Comparison of ENCODE assay signal across 8 mouse cellular contexts in genomic region chr13:9314099-9314712, GRCm38 (mm10). TPM values are rescaled to one million over a fixed set of nuclear protein-coding genes. Genes with fewer than 3 reads are reported as not detected.
A peak's percentile ranks its signal among the peaks of the same experiment; 100 is the strongest.
DNase-seq lines count a peak whose midpoint lies in the region; ATAC-seq and TF ChIP-seq lines count a peak whose summit lies in the region.
"Had no signal": no experiment of that assay in that cellular context is flagged by ENCODE, and none has a peak within 500 bp of the region (broad histone marks: within the 10 kb centered on the region; RNA-seq: fewer than 3 reads in every experiment).

No protein-coding gene starts in this region.

- H3K4me1 ChIP-seq in heart, embryonic 14.5 days (ENCODE audit: control insufficient read depth in 2 of 2, insufficient read depth in 2 of 2, low read length in 2 of 2) = peaks cover 5 to 44% of the 10 kb centered on the region in 2 experiments
- no peaks in the 10 kb centered on the region for H3K4me1 ChIP-seq in lung, embryonic 14.5 days (ENCODE audit: insufficient read depth)

- no peaks in the 10 kb centered on the region for H3K27me3 ChIP-seq in heart, embryonic 14.5 days (ENCODE audit: control insufficient read depth, insufficient read depth, low read length)
- no peaks in the 10 kb centered on the region for H3K27me3 ChIP-seq in lung, embryonic 14.5 days (ENCODE audit: insufficient read depth, low read length)

- H3K9me3 ChIP-seq in heart, embryonic 14.5 days (ENCODE audit: control insufficient read depth, low read length) = no peaks in the 10 kb centered on the region
- no peaks in the 10 kb centered on the region for H3K9me3 ChIP-seq in lung, embryonic 14.5 days (ENCODE audit: low read depth, low read length)

- peak; percentile 56 for ATAC-seq in heart, embryonic 14.5 days (ENCODE audit: insufficient number of reproducible peaks, insufficient read depth, low FRiP score, low read depth)
- ATAC-seq in lung, embryonic 14.5 days (ENCODE audit: insufficient read depth) = peak; percentile 77; the same call in 1 of the 2 replicates
- ATAC-seq in megakaryocyte progenitor cell, adult 5-6 weeks (replicated peaks; ENCODE audit: poor library complexity) = no peak

- no peak overlapping the region for H3K4me3 ChIP-seq in heart, embryonic 14.5 days (ENCODE audit: control insufficient read depth in 1 of 2, insufficient read depth in 1 of 2, low read depth in 1 of 2, low read length in 2 of 2)
- H3K4me3 ChIP-seq in lung, embryonic 14.5 days (ENCODE audit: low read depth, low read length) = no peak overlapping the region

- no peak for TF ChIP-seq CTCF in lung, embryonic 14.5 days (IDR thresholded peaks at IDR 0.05; ENCODE audit: low read depth)

- 45% methylated on average over 2 of the region's 2 CpGs for WGBS in heart, embryonic 14.5 days
- 48% methylated on average over 2 of the region's 2 CpGs for WGBS in lung, embryonic 14.5 days

- peak; percentile 11 for DNase-seq in kidney, adult 11 months
- DNase-seq in kidney, adult 18-20 months = no peak
- DNase-seq in adrenal gland, postnatal 14 days = peak; percentile 71
- peak; percentile 62 for DNase-seq in lung, embryonic 14.5 days
- DNase-seq in frontal cortex, postnatal 36 days (ENCODE audit: low spot score in 2 of 2) = no peak
- DNase-seq: right cerebral cortex, adult 18-20 months had no signal

- H3K9ac ChIP-seq in heart, embryonic 14.5 days (ENCODE audit: low read length) = no peak overlapping the region
- no peak overlapping the region for H3K9ac ChIP-seq in lung, embryonic 14.5 days

- peak overlapping the region; percentile 35 to 63; a peak in 3 of 4 replicates for H3K27ac ChIP-seq in heart, embryonic 14.5 days (replicated peaks in 1 of 2; ENCODE audit: control insufficient read depth in 1 of 2, insufficient read depth in 1 of 2, low read depth in 2 of 2, low read length in 2 of 2)
- H3K27ac ChIP-seq in lung, embryonic 14.5 days (ENCODE audit: low read depth) = peak overlapping the region; percentile 15; the same call in 1 of the 2 replicates

- H3K36me3 ChIP-seq in heart, embryonic 14.5 days (ENCODE audit: control insufficient read depth, insufficient read depth, low read length) = no peaks in the 10 kb centered on the region
- no peaks in the 10 kb centered on the region for H3K36me3 ChIP-seq in lung, embryonic 14.5 days (ENCODE audit: insufficient read depth)

- peak overlapping the region; percentile 4; the same call in 1 of the 2 replicates for H3K4me2 ChIP-seq in heart, embryonic 14.5 days (ENCODE audit: low read length)
- H3K4me2 ChIP-seq in lung, embryonic 14.5 days = no peak overlapping the region

RNA-seq across cellular contexts. Expression of gene Dip2c, which starts 37.9 kb away (rescaled TPM):
- total RNA-seq in adrenal gland, postnatal 14 days (2021) = 18.5 and 19.8 TPM in 2 replicates
- 11.0 and 11.9 TPM in 2 replicates for polyA plus RNA-seq in heart, embryonic 14.5 days (2014; fragmentation: Nextera tagmentation; extraction: Ambion mirVana)
- 7.2 and 8.6 TPM in 2 replicates for polyA plus RNA-seq in lung, embryonic 14.5 days (2014; fragmentation: Nextera tagmentation; extraction: Ambion mirVana)
- 1.6 and 1.7 TPM in 2 replicates for total RNA-seq in megakaryocyte progenitor cell, adult 5-6 weeks (2015)
- 1.8 and 2.1 TPM in 2 replicates for total RNA-seq in megakaryocyte progenitor cell, adult 5-6 weeks (2017)

Comparison
In these comparisons a context has a peak if more than half of its experiments do, and no peak if none do; other contexts are left out.
1. DNase-seq: peak in kidney, adult 11 months (single experiment), adrenal gland, postnatal 14 days (single experiment) and lung, embryonic 14.5 days (single experiment); none in kidney, adult 18-20 months (single experiment) and frontal cortex, postnatal 36 days (0 of 2).